Mouse (Mus musculus) testis, adult 2 months (tissue): ENCODE measurements around the gene Tmem114.

Experiments used
- CTCF ChIP-seq: fragments of 200-500 bp; IDR thresholded peaks from 2 replicates; pipeline ENCODE4 v1.5.1; 2012; ENCODE audit warnings: low read depth, mild to moderate bottlenecking, inconsistent platforms, low read length, moderate library complexity; ENCODE audit not compliant: control insufficient read depth, insufficient read depth, insufficient replicate concordance
- POLR2A ChIP-seq: fragments of 200-500 bp; IDR thresholded peaks from 2 replicates; pipeline ENCODE4 v1.6.1; 2012; ENCODE audit warnings: low read depth, mild to moderate bottlenecking, inconsistent platforms, low read length, moderate library complexity; ENCODE audit not compliant: control insufficient read depth

DNA sequence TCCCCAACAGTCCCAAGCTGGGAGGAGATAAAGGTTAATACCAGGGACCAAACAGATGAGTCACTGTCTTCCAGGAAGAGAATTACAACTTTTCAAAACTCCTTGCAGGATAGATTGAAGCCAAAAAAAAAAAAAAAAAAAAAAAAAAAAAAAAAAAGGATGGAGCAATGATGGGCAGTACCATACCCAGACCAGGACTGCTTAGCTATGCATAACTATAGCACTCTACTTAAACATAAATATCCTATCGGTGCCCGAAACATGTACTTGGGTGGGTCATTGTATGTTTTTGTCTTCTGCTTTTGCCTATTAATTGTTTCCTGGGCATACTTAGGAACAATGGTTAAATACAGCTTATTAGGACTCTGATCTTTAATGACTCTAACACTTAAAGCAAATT lies 45.2 kb upstream of the Tmem114 start:
- TF ChIP-seq POLR2A (no peak), CTCF (no peak)
